9 mouse cellular contexts compared by ENCODE assay signal in the genomic region with DNA sequence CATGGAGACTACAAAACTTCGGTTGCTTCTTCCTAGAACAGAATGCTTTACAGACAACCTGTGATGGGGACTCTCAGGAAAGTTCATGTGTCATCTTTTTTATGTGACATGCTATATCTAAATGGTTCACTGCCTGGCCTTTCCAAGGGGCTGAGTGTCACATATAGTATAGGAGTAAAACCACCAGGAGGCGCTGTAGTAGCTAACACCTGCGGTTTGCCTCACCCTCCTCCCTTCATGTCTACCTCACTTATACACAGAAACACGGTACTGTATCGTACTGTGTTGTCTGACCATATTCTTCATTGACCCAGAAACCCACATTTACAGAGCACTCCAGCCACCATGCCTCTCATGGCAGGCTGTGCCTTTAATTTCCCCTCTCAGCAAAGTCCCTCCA.
A peak's percentile ranks its signal among the peaks of the same experiment; 100 is the strongest.
DNase-seq lines count a peak whose midpoint lies in the region; ATAC-seq and TF ChIP-seq lines count a peak whose summit lies in the region.
"Had no signal": no experiment of that assay in that cellular context is flagged by ENCODE, and none has a peak within 500 bp of the region (broad histone marks: within the 10 kb centered on the region; RNA-seq: fewer than 3 reads in every experiment).

No protein-coding gene starts in this region.

- no peak overlapping the region for H3K4me3 ChIP-seq in heart, adult 2 months
- H3K4me3 ChIP-seq in heart, embryonic 11.5 days (ENCODE audit: low read depth, low read length), result no peak overlapping the region
- no peak overlapping the region for H3K4me3 ChIP-seq in E14TG2a.4 (replicated peaks; ENCODE audit: low read length)
- H3K4me3 ChIP-seq: embryonic facial prominence, embryonic 13.5 days had no signal

- H3K36me3 ChIP-seq in heart, adult 2 months (ENCODE audit: control insufficient read depth, insufficient read depth, low read length), result no peaks in the 10 kb centered on the region
- no peaks in the 10 kb centered on the region for H3K36me3 ChIP-seq in heart, embryonic 11.5 days (ENCODE audit: control insufficient read depth, insufficient read depth, low read length)
- H3K36me3 ChIP-seq in E14TG2a.4 (ENCODE audit: insufficient read depth, low read length), result no peaks in the 10 kb centered on the region
- H3K36me3 ChIP-seq: embryonic facial prominence, embryonic 13.5 days had no signal

- H3K4me1 ChIP-seq in heart, adult 2 months (ENCODE audit: control insufficient read depth, insufficient read depth, low read length), result peaks cover 1% of the 10 kb centered on the region
- no peaks in the 10 kb centered on the region for H3K4me1 ChIP-seq in heart, embryonic 11.5 days (ENCODE audit: control insufficient read depth, insufficient read depth, low read length)
- H3K4me1 ChIP-seq in E14TG2a.4 (replicated peaks; ENCODE audit: low read depth, low read length), result no peaks in the 10 kb centered on the region
- H3K4me1 ChIP-seq: embryonic facial prominence, embryonic 13.5 days had no signal

- no peak for ATAC-seq in heart, embryonic 11.5 days (replicated peaks; ENCODE audit: insufficient number of reproducible peaks, low FRiP score, low TSS enrichment)
- ATAC-seq in hematopoietic stem cell, adult 5-6 weeks (replicated peaks in 1 of 2; ENCODE audit: insufficient read depth in 1 of 2, low FRiP score in 2 of 2, low TSS enrichment in 1 of 2, low read depth in 1 of 2, poor library complexity in 2 of 2, severe bottlenecking in 2 of 2), result peak; percentile 87 to 97

- no peaks in the 10 kb centered on the region for H3K79me2 ChIP-seq in heart, adult 2 months (replicated peaks; ENCODE audit: control insufficient read depth, insufficient read depth, low read length)

- no peak for TF ChIP-seq EP300 in heart, adult 2 months (IDR thresholded peaks at IDR 0.05; ENCODE audit: insufficient read depth, low read depth, low read length)

- no peak overlapping the region for H3K4me2 ChIP-seq in heart, embryonic 11.5 days
- H3K4me2 ChIP-seq: embryonic facial prominence, embryonic 13.5 days had no signal

- 20% methylated on average over 5 of the region's 5 CpGs for WGBS in heart, adult 2 months
- WGBS in heart, embryonic 11.5 days (ENCODE audit: insufficient replicate concordance), result 41% methylated on average over 5 of the region's 5 CpGs

- peak; percentile 44 to 48 for DNase-seq in heart, adult 2 months
- peak; percentile 50 for DNase-seq in c-Kit-negative CD71-positive TER-119-positive erythroid progenitor cells, embryonic 14.5 days (ENCODE audit: low read depth, low spot score)
- peak; percentile 41 to 67 for DNase-seq in lung, adult 18-20 months
- DNase-seq in spleen, postnatal 4 days (ENCODE audit: low spot score in 2 of 2), result peak; percentile 60 to 84
- no peak for DNase-seq in right cerebral cortex, adult 2 months (ENCODE audit: low spot score in 2 of 2)

- H3K9me3 ChIP-seq in heart, embryonic 11.5 days (replicated peaks; ENCODE audit: control insufficient read depth, low read length), result no peaks in the 10 kb centered on the region
- no peaks in the 10 kb centered on the region for H3K9me3 ChIP-seq in E14TG2a.4 (ENCODE audit: low read length)
- H3K9me3 ChIP-seq: embryonic facial prominence, embryonic 13.5 days had no signal

- peak; percentile 91 for TF ChIP-seq CTCF in heart, adult 2 months (IDR thresholded peaks at IDR 0.05)
- peak; percentile 46 for TF ChIP-seq CTCF in E14TG2a.4 (conservative IDR thresholded peaks at IDR 0.05; ENCODE audit: low read length)

- H3K9ac ChIP-seq in heart, adult 2 months (ENCODE audit: low read depth, low read length), result no peak overlapping the region
- no peak overlapping the region for H3K9ac ChIP-seq in heart, embryonic 11.5 days (ENCODE audit: low read depth, low read length)
- H3K9ac ChIP-seq: embryonic facial prominence, embryonic 13.5 days had no signal

- intact Hi-C loops in heart, adult 2 months (cut with DNase I), result loop anchor here (1.0 to 10.0 kb wide), 4 partner anchors 91 to 274 kb away; no protein-coding TSS in a partner anchor

- no peak overlapping the region for H3K27ac ChIP-seq in heart, adult 2 months
- H3K27ac ChIP-seq in heart, embryonic 11.5 days (ENCODE audit: low read depth, low read length), result no peak overlapping the region
- H3K27ac ChIP-seq: embryonic facial prominence, embryonic 13.5 days had no signal

- no peaks in the 10 kb centered on the region for H3K27me3 ChIP-seq in heart, adult 2 months (ENCODE audit: control insufficient read depth, insufficient read depth, low read length)
- H3K27me3 ChIP-seq in heart, embryonic 11.5 days (ENCODE audit: control insufficient read depth, insufficient read depth, low read length), result no peaks in the 10 kb centered on the region
- H3K27me3 ChIP-seq in E14TG2a.4 (ENCODE audit: insufficient read depth, low read length), result no peaks in the 10 kb centered on the region
- H3K27me3 ChIP-seq: embryonic facial prominence, embryonic 13.5 days had no signal

- no peak for TF ChIP-seq POLR2A in heart, adult 2 months (IDR thresholded peaks at IDR 0.05; ENCODE audit: insufficient read depth, low read depth, low read length)

Comparison
In these comparisons a context has a peak if more than half of its experiments do, and no peak if none do; other contexts are left out.
1. DNase-seq: peak in heart, adult 2 months (2 of 2), c-Kit-negative CD71-positive TER-119-positive erythroid progenitor cells, embryonic 14.5 days (single experiment), lung, adult 18-20 months (2 of 2) and spleen, postnatal 4 days (2 of 2); none in right cerebral cortex, adult 2 months (0 of 2).